Mouse (Mus musculus): ENCODE measurements around the gene Gm10134. TPM values are rescaled to one million over a fixed set of nuclear protein-coding genes. Genes with fewer than 3 reads are reported as not detected.
"Not testable (repeated sequence)": the region's sequence is repeated elsewhere in the genome, so short reads cannot be mapped to it uniquely, and the experiment has no call there.

Gene Gm10134
- total RNA-seq, 2 experiments from 2014 or later, result 0.88 to 1.2 TPM

DNA sequence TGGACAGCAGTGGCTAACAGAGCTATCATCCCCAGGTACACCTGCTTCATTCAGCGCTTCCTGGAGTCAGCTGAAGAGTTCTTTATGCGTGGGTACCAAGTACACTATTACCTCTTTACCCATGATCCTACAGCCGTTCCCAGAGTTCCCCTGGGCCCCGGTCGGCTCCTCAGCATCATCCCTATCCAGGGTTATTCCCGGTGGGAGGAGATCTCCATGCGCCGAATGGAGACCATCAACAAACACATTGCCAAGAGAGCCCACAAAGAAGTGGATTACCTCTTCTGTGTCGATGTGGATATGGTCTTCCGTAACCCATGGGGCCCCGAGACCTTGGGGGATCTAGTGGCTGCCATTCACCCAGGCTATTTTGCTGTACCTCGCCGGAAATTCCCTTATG, 1.2 kb upstream of the Gm10134 start:
- DNase-seq, result peak; percentile 2

- DNase-seq, result peak; percentile 1
Measured at GRCm38 (mm10) chr2:28506291-28506690, 396 bp downstream of the Gm10134 start.

DNA sequence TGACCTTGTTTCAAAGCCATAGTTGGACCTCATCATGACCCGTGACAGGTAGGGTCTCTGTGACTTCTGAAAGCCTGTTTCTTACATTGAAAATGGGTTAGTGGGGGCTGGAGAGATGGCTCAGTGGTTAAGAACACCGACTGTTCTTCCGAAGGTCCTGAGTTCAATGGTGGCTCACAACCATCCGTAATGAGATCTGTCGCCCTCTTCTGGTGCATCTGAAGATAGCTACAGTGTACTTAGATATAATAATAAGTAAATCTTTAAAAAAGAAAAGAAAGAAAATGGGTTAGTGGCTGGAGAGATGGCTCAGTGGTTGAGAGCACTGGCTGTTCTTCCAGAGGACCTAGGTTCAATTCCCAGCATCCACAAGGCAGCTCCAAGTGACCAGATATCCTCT, 5.7 kb downstream of the Gm10134 start:
- DNase-seq, result not testable (repeated sequence)

DNA sequence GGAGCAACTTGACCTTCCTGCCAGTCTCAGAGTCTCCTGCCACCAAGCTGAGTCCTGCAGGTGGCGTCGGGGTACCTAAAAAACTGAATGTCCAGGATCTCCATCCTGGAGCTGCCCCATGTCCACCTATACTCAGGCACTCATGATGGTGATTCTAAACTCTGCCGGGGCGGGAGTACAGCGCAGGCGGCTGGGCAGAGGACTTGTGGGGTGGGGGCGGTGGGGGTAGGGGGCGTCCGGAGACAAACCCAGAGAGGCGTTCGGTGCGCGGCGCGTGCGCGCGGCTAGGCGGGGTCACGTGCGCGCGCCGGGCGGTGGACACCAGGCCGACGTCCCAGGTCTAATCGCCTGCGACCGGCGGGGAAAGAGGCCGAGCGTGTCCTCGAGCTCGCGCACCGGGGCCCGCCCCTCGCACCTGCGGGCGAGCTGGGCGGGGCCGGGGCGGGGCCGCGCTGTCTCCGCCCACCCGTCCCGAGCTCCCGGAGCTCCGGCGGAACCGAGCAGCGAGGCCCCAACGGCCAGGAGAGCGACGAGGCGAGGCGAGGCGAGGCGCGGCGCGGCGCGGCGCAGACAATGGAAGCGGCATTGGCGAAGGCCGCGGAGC, 7.0 kb downstream of the Gm10134 start, which contains the start of gene Ralgds:
TSS of gene Ralgds (plus strand) at position 328 of the 604 bp plus-strand sequence.
- peak; percentile 44 for DNase-seq

GRCm38 (mm10) chr2:28513431-28514370, 7.8 kb downstream of the Gm10134 start:
- no peak for DNase-seq

GRCm38 (mm10) chr2:28514489-28514888, 8.6 kb downstream of the Gm10134 start:
- DNase-seq, result peak; percentile 56

- peak; percentile 63 for DNase-seq
Measured at GRCm38 (mm10) chr2:28517206-28517909, 11.5 kb downstream of the Gm10134 start.

- no peak for DNase-seq
Measured at GRCm38 (mm10) chr2:28518231-28518630, 12.3 kb downstream of the Gm10134 start.

DNA sequence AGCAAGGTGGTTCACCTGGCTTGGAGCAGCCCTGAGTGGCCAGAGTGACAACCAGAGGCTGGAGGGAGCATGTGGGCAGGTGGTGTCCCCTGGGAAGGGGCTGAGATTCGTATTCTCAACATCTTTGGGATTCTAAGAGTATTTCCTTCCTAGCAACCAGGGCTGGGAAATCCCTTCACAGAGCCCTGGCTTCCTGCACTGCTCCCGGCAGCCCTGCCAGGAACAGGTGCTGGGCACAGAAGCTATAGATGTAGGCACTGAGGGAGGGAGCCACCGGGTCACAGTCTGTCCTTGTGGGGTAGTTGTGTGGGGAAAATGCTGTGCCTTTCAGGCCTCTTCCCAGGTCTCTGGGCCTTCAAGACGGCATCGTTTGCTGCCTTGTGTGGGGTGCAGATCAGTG, 14.7 kb downstream of the Gm10134 start:
- DNase-seq, result no peak

- peak; percentile 68 for DNase-seq
Measured at GRCm38 (mm10) chr2:28521571-28522151, 15.8 kb downstream of the Gm10134 start.

GRCm38 (mm10) chr2:28522166-28522565, 16.3 kb downstream of the Gm10134 start:
- no peak for DNase-seq

- peak; percentile 86 for DNase-seq
Measured at GRCm38 (mm10) chr2:28523643-28524117, 17.8 kb downstream of the Gm10134 start.

DNA sequence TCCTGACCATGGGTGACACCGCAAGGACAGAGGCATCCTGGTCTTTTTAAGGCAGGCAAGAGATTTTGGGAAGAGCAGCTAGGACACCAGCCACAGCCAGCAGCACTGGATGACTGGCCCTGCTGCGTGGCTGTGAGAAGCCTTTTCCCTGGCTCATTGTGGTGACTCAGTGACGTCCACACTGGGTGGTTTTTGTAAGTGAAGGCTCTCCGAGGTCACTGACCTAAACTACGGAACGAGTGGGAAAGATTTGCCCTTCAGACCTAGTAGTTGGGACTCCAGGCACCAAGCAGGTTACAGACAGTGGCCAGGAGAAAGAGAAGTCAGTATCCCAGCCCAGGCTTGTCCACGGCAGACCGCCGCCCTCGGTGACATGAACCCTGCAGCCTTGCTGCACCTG, 18.5 kb downstream of the Gm10134 start:
- DNase-seq, result no peak

DNA sequence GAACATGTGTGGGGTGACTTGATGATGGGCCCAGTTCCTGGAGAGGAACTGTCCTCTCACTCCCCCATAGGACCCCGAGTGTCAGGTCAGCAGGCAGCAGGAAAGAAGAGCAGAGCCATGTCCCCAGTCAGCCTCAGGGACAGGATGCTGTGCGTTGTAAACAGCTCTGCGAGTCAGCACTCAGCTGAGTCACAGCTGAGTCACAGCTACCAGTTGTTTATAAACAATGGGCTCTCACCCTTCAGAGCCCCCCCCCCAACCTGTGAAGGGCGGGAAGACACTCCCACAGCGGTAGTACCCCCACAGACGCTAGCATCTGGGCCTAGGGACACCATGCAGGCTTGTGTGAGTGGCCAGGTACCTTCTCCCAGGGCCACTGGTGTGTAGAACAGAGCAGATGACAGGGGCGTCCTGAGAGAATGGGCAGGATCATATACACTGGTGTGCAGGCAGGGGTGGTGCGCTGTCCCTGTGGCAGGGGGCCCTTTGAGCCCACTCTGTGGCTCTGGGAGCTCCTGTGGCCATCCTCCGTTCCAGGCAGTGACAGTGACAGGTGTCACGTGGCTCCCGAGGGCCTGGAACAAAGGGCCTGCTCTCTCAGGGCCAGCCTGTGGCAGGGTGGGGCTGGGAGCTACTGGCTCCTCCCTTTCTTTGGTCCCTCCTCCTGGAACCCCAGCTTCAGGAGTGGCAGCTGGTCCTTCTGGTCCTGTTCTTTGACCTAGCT, 19.5 kb downstream of the Gm10134 start:
- peak; percentile 87 for DNase-seq

DNA sequence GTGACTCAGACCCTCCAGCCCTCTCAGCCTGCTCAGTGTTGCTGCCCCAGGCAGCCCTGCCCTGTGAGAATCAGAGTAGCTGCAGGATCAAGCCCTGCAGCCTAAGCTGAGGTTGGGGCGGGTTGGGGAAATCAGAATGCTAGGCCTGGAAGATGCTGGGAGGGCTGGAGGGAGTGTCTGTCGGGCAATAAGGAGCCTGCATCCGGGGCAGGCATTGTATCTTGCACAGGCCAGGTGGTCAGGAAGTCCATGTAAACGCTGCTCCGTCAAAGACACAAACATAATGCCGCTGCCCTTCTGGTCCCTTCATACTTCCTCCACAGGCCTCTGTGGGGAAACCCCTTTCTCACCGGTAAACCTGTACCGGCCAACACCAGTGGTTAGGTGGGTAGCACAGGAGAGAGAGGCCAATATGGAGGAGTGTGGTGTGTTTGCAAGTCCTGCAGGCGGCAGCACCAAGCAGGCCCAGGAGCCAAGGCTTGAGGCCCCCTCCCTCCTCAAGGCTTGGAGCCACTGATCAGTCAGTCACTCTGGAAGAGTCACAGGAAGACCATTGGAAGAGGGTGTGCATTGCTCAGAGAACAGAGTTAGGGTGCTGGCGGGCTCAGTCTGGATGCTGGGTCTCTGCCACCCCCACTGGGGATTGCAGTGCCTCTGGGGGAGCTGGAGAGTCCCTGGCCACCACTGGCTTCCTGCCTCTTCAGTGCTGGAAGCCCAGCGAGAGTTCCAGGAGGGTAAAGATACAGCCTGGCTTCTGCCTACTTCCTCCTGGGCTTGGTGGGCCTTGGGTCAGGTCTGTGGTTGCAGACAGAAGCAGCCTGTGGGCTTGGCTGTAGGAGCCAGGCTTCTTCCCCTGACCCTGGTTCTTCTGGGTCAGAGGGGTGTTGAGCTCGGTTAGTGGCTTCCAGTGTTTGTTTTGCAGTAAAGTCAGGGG, 20.3 kb downstream of the Gm10134 start:
- DNase-seq, result no peak

DNA sequence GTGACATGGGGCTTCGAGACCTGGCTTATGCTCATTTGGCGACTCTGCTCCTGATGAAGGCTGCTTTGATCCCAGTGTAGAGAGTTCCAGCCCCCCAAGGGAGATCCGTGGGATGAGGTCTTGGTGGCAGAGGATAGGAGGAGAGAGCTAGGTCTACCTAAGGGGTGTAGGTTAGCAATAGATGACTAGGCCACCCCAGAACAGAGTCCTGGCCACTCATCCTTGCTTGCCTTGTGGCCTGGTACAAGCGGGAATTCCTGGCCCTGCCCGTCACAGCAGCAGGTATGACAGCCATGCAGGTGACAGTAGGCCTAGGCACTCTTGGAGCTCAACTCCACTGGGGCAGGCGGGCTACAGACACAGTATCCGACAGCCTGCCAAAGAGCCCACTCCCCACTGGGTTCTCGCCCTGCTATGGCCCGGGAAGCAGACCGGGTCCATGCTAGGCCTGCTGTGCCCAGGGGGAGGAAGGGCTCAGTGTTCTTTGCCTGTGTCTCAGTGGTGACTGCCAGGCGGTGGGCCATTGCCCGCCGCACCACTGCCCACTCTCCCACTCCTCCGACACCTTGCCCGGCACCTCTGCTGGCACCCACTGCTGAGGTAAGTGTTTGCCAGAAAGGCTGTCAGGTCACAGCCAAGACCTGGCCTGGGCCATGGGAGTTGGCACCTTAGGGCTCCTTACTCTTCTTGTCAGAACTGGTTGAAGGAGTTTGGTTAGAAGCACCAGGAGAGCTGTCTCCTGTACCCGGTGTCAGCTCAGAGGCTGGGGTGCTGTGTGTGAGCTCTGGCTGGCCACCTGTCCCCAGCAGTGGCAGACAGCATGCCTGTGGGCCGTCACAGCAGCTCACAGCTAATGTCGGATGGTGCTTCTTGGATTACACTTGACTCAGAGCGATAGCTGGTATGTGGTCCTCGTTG, 21.8 kb downstream of the Gm10134 start:
- no peak for DNase-seq

GRCm38 (mm10) chr2:28528354-28528730, 22.4 kb downstream of the Gm10134 start:
- DNase-seq, result no peak

- DNase-seq, result no peak
Measured at GRCm38 (mm10) chr2:28529856-28530255, 24.0 kb downstream of the Gm10134 start.

DNA sequence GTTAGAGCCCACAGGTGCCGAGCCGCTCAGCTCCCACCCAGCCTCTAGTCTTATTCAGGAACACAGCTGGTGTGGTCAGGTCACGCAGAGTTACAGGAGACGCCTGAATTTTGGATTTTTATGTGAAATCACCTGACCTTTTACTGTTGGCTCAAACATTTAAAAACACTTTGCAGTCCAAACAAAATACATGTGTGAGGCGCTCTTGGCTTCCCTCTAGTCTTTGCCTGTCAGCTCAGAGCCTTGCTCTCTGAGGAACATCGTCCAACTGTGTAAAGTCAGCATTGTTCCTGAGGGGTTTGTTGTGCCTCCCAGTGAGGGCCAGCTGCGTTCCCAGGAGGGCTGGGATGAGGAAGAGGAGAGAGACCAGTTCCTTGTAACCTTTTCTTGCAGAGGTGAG, 24.4 kb downstream of the Gm10134 start:
- DNase-seq, result no peak

Data from gastrocnemius, postnatal 25 days (tissue).